Mouse (Mus musculus): Measurements from ENCODE around the gene Zfp839. TPM values are rescaled to one million over a fixed set of nuclear protein-coding genes. Genes with fewer than 3 reads are reported as not detected.

Zfp839 gene
- polyA plus RNA-seq (2012; rRNA removed): 4.2 and 5.5 TPM in 2 replicates

DNA sequence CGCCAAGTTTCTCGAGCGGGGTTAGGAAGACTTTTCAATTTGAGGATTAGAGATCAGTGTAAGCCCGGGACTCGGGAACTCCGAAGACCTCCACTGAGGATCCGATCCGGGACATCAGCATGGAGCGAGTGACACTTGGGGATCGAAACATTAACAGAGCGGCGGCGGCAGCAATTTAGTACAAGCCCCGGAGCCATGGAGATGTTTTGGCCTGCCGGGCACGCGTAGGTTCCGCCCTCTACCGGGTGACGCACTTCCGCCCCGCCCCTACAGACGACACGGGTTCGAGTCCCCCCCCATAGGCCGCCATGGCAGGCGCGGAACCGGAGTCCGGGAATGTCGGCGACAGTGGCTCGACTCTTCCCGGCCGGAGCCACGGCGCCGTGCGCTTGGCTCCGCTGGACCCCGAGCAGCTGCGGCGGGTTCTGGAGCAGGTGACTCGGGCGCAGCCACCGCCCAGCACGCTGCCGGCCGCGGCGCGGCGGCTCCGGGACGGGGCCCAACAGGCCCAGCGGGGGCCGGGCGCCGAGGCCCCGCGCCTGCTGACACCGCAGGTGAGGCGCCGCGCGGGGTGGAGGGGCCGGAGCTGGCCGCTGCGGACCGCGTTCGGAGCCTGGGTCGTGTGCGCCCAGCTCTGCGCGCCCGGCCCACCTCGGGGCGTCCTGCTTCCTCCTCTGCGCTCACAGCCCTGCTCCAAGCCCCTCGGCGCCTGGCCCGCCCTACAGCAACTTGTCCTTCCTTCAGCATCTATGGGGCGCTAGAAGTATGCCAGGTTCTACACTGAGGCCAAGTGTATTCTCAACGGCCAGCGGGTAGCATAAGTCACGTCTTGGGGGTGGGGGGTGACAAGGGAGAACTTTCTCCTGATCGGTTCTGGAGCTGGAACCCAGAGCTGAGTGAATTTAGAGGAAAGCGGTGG is at the start of gene Zfp839:
Gene Zfp839, plus strand, starts transcription at position 244 of the 919 bp plus-strand sequence.
- Histone ChIP-seq H3K4me3 (ENCODE audit: control insufficient read depth, insufficient read depth, low read length) (peak within 1 kb of the TSS; percentile 90), H3K4me1 (replicated peaks; ENCODE audit: control insufficient read depth, insufficient read depth, low read length) (peaks cover 26% of the 10 kb centered on the region), H3K36me3 (ENCODE audit: control insufficient read depth, insufficient read depth, low read length) (no peaks in the 10 kb centered on the region), H3K27me3 (ENCODE audit: control insufficient read depth, insufficient read depth, low read length) (no peaks in the 10 kb centered on the region), H3K27ac (ENCODE audit: control insufficient read depth, insufficient read depth, low read length) (peak within 1 kb of the TSS; percentile 12; the same call in 1 of the 2 replicates)
- peak; percentile 76 for DNase-seq
- under 1% methylated on average over 89 of the region's 89 CpGs for WGBS
- TF ChIP-seq POLR2A (IDR thresholded peaks at IDR 0.05; ENCODE audit: control insufficient read depth, extremely low read depth, insufficient read depth, low read length, poor library complexity): no peak; the same call in 1 of the 2 replicates
- TF ChIP-seq CTCF (IDR thresholded peaks at IDR 0.05; ENCODE audit: borderline replicate concordance, control insufficient read depth, extremely low read depth, insufficient read depth, low read length, poor library complexity): 0 out of 2 replicates have a peak, but pooled peaks have one; percentile 10

DNA sequence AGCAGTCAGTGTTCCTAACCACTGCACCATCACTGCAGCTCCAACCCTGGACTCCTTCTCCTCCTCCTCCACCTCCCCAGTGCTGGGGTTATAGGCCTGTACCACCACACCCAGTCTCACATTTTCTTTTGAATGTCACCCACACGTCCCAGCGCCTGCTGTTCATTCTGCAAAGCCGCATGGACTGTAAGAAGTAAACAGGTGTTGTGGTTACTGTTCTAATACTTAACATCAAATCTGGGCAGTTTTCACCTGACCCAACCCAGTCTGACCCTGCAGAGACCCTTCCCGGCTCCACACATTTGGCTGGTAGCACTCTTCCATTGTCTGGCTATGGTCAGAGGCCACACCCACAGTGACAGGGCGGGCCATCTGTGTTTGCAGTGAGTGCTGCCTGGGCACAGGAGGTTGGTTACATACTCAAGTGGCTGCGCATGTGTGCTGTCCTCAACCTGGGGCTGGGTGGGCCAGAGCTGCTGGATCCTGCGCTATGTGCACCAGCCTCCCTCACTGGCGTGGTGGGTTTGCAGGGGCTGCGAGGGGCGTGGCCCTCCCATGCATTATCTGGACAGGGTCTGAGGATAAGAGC is 48.1 kb upstream of the Zfp839 start:
- Histone ChIP-seq H3K27me3 (ENCODE audit: control insufficient read depth, insufficient read depth, low read length) (no peaks in the 10 kb centered on the region), H3K4me1 (replicated peaks; ENCODE audit: control insufficient read depth, insufficient read depth, low read length) (no peaks in the 10 kb centered on the region), H3K4me3 (ENCODE audit: control insufficient read depth, insufficient read depth, low read length) (no peak overlapping the region), H3K27ac (ENCODE audit: control insufficient read depth, insufficient read depth, low read length) (no peak overlapping the region), H3K36me3 (ENCODE audit: control insufficient read depth, insufficient read depth, low read length) (no peaks in the 10 kb centered on the region)
- DNase-seq: no peak
- TF ChIP-seq CTCF (IDR thresholded peaks at IDR 0.05; ENCODE audit: borderline replicate concordance, control insufficient read depth, extremely low read depth, insufficient read depth, low read length, poor library complexity): no peak
- TF ChIP-seq POLR2A (IDR thresholded peaks at IDR 0.05; ENCODE audit: control insufficient read depth, extremely low read depth, insufficient read depth, low read length, poor library complexity): no peak
- WGBS: 98% methylated on average over 10 of the region's 10 CpGs

DNA sequence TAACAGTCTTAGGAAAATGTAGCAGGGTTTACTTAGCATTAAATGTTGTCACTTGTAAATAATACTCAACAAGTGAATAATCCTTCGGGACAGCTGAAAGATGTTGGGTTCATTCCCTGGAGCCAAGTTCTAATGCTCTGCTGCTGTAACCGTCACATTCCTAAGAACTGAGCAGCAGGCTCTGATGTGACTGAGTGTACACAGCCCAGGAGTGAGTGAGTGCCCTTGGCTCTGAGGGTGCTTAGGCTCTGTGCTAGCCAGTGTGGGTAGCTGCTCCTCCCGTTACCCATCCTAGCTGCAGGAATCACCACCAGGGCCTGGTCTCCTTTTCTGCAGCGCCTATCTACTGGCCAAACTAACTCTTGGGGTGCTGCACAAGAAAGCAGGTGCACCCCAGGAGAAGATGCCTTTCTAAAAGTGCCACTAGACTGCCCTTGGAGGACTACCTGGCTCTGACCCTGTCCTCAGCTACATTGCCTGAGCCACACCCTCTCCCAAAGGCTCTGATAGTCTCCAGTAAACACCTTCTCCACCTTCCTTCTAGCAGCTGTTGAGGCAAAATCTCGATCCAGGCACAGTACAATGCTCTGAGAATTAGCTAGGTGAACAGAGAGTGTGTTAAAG is 47.3 kb upstream of the Zfp839 start:
- DNase-seq: no peak
- H3K4me3 ChIP-seq (ENCODE audit: control insufficient read depth, insufficient read depth, low read length): no peak overlapping the region
- no peaks in the 10 kb centered on the region for H3K4me1 ChIP-seq (replicated peaks; ENCODE audit: control insufficient read depth, insufficient read depth, low read length)
- no peaks in the 10 kb centered on the region for H3K27me3 ChIP-seq (ENCODE audit: control insufficient read depth, insufficient read depth, low read length)
- TF ChIP-seq CTCF (IDR thresholded peaks at IDR 0.05; ENCODE audit: borderline replicate concordance, control insufficient read depth, extremely low read depth, insufficient read depth, low read length, poor library complexity) (no peak), POLR2A (IDR thresholded peaks at IDR 0.05; ENCODE audit: control insufficient read depth, extremely low read depth, insufficient read depth, low read length, poor library complexity) (no peak)
- no peaks in the 10 kb centered on the region for H3K36me3 ChIP-seq (ENCODE audit: control insufficient read depth, insufficient read depth, low read length)
- no peak overlapping the region for H3K27ac ChIP-seq (ENCODE audit: control insufficient read depth, insufficient read depth, low read length)
- WGBS: 96% methylated on average over 5 of the region's 5 CpGs

DNA sequence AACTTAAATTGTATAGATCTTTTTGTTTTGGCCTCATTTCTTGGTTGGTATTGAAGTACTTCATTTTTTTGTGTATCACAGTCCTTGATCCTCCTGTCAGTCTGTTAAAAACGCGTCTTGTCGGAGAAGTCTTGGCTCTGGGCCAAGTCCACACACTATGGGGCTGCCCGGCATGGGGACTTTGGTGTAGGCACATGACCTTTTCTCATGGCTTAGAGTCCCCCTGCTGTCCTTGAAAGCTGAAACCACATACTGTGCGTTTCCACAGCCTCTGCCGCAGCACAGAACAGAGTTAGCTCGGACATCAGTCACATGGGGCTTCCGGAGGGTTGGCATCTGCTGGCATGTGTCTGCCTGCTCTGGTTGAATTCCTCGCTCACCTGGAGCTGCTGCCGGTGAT is 45.8 kb upstream of the Zfp839 start:
- TF ChIP-seq CTCF (IDR thresholded peaks at IDR 0.05; ENCODE audit: borderline replicate concordance, control insufficient read depth, extremely low read depth, insufficient read depth, low read length, poor library complexity) (no peak), POLR2A (IDR thresholded peaks at IDR 0.05; ENCODE audit: control insufficient read depth, extremely low read depth, insufficient read depth, low read length, poor library complexity) (no peak)
- Histone ChIP-seq H3K27ac (ENCODE audit: control insufficient read depth, insufficient read depth, low read length) (no peak overlapping the region), H3K4me1 (replicated peaks; ENCODE audit: control insufficient read depth, insufficient read depth, low read length) (no peaks in the 10 kb centered on the region), H3K36me3 (ENCODE audit: control insufficient read depth, insufficient read depth, low read length) (no peaks in the 10 kb centered on the region), H3K4me3 (ENCODE audit: control insufficient read depth, insufficient read depth, low read length) (no peak overlapping the region), H3K27me3 (ENCODE audit: control insufficient read depth, insufficient read depth, low read length) (no peaks in the 10 kb centered on the region)
- 97% methylated on average over 10 of the region's 10 CpGs for WGBS
- no peak for DNase-seq

DNA sequence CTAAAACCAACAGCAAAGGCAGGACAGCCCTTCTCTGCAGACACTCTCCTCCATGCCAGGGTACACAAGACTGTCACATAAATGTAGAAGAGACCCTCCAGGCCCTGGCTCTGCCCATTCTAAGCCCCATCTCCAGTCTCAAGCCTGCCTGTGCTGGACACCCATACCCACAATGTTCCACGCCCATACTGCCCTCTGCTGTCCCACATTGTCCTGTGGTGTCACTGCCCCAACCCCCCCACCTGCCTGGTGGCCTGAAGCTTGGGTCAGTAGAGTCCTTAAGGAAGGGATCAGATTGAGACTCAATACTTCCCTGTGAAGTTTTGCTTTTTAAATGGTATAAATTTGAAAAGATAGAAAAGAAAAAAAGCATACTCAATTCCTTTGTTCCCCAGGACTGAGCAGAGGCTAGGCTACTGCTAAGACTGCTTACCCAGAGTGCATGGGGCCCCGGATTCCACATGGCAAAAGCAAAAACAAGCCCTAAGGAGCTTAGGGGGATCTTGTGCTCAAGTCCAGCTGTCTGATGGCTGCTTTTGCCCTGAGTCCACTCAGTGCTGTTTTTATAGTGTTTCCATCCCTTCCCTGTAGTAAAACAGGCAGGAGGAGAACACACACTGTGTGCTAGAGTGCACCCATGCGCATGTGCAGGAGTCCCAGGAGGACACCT is 43.6 kb upstream of the Zfp839 start:
- WGBS: 97% methylated on average over 3 of the region's 3 CpGs

DNA sequence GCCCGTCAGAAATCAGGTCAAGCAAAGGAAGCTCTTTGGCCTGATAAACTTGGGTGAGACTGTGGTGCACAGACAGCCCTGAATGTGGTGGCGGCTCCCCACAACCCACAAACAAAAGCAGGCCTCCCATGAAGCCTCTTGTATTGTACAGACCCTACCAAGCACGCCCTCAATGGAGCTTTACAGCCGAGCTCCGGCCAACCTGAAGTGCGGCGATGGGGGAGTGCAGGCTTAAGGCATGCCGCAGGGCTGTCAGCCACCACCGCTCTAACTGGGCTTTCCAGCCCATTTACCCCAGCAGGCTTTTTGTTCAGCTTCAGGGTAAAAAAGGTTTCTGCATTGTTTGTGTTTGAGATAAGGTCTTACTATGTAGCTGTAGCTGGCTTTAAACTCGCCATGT is 41.6 kb upstream of the Zfp839 start:
- H3K27me3 ChIP-seq (ENCODE audit: control insufficient read depth, insufficient read depth, low read length): no peaks in the 10 kb centered on the region
- no peak for DNase-seq
- no peaks in the 10 kb centered on the region for H3K36me3 ChIP-seq (ENCODE audit: control insufficient read depth, insufficient read depth, low read length)
- 92% methylated on average over 10 of the region's 10 CpGs for WGBS
- no peak overlapping the region for H3K27ac ChIP-seq (ENCODE audit: control insufficient read depth, insufficient read depth, low read length)
- no peaks in the 10 kb centered on the region for H3K4me1 ChIP-seq (replicated peaks; ENCODE audit: control insufficient read depth, insufficient read depth, low read length)
- TF ChIP-seq CTCF (IDR thresholded peaks at IDR 0.05; ENCODE audit: borderline replicate concordance, control insufficient read depth, extremely low read depth, insufficient read depth, low read length, poor library complexity): no peak
- H3K4me3 ChIP-seq (ENCODE audit: control insufficient read depth, insufficient read depth, low read length): no peak overlapping the region

More for the DNA sequence above, 43.6 kb upstream of the Zfp839 start:
- Histone ChIP-seq H3K4me3 (ENCODE audit: control insufficient read depth, insufficient read depth, low read length) (no peak overlapping the region), H3K36me3 (ENCODE audit: control insufficient read depth, insufficient read depth, low read length) (no peaks in the 10 kb centered on the region), H3K27me3 (ENCODE audit: control insufficient read depth, insufficient read depth, low read length) (no peaks in the 10 kb centered on the region), H3K4me1 (replicated peaks; ENCODE audit: control insufficient read depth, insufficient read depth, low read length) (no peaks in the 10 kb centered on the region), H3K27ac (ENCODE audit: control insufficient read depth, insufficient read depth, low read length) (no peak overlapping the region)
- TF ChIP-seq POLR2A (IDR thresholded peaks at IDR 0.05; ENCODE audit: control insufficient read depth, extremely low read depth, insufficient read depth, low read length, poor library complexity) (no peak), CTCF (IDR thresholded peaks at IDR 0.05; ENCODE audit: borderline replicate concordance, control insufficient read depth, extremely low read depth, insufficient read depth, low read length, poor library complexity) (no peak)
- no peak for DNase-seq

Data from thymus, adult 2 months (tissue).